ENCODE assay signal across 8 mouse cellular contexts in genomic region chr3:153943901-153944334, GRCm38 (mm10). TPM values are rescaled to one million over a fixed set of nuclear protein-coding genes. Genes with fewer than 3 reads are reported as not detected.
DNase-seq lines count a peak whose midpoint lies in the region; ATAC-seq and TF ChIP-seq lines count a peak whose summit lies in the region.

No protein-coding gene starts in this region.

- intact Hi-C loops in gastrocnemius, adult 2 months (cut with DNase I) = loop anchor here (1.0 kb wide), 1 partner anchor 32 kb away; no protein-coding TSS in a partner anchor

- peak overlapping the region; percentile 98 for H3K4me3 ChIP-seq in gastrocnemius, adult 2 months
- peak overlapping the region; percentile 57 for H3K4me3 ChIP-seq in embryonic facial prominence, embryonic 11.5 days (ENCODE audit: low read depth, low read length)
- H3K4me3 ChIP-seq in intestine, postnatal 0 days (ENCODE audit: low read depth, low read length) = peak overlapping the region; percentile 84
- peak overlapping the region; percentile 63 for H3K4me3 ChIP-seq in myocyte

- no peak for TF ChIP-seq CTCF in gastrocnemius, adult 2 months (IDR thresholded peaks at IDR 0.05)
- TF ChIP-seq CTCF in intestine, postnatal 0 days (IDR thresholded peaks at IDR 0.05; ENCODE audit: low read depth) = no peak

- peak overlapping the region; percentile 56 for H3K4me2 ChIP-seq in embryonic facial prominence, embryonic 11.5 days (ENCODE audit: low read depth, low read length)
- H3K4me2 ChIP-seq in intestine, postnatal 0 days (replicated peaks; ENCODE audit: low read depth) = peak overlapping the region; percentile 77
- peak overlapping the region; percentile 86 for H3K4me2 ChIP-seq in myocyte (ENCODE audit: low read depth)

- no peaks in the 10 kb centered on the region for H3K27me3 ChIP-seq in embryonic facial prominence, embryonic 11.5 days (ENCODE audit: control insufficient read depth, insufficient read depth, low read length)
- no peaks in the 10 kb centered on the region for H3K27me3 ChIP-seq in intestine, postnatal 0 days (replicated peaks; ENCODE audit: control insufficient read depth, insufficient read depth, low read length)
- no peaks in the 10 kb centered on the region for H3K27me3 ChIP-seq in myocyte (ENCODE audit: control insufficient read depth, insufficient read depth, insufficient read length)

- peak overlapping the region; percentile 29 for H3ac ChIP-seq in myocyte (ENCODE audit: control insufficient read depth, insufficient read length)

- H3K79me2 ChIP-seq in myocyte (ENCODE audit: control insufficient read depth, insufficient read depth) = peaks cover 13% of the 10 kb centered on the region

- peak overlapping the region; percentile 67 for H3K9ac ChIP-seq in embryonic facial prominence, embryonic 11.5 days (replicated peaks; ENCODE audit: low read length)
- H3K9ac ChIP-seq in intestine, postnatal 0 days (ENCODE audit: low read depth, low read length) = peak overlapping the region; percentile 69

- no peaks in the 10 kb centered on the region; the same call in none of the 2 replicates for H3K4me1 ChIP-seq in embryonic facial prominence, embryonic 11.5 days (ENCODE audit: control insufficient read depth, insufficient read depth, low read length)
- 0 out of 2 replicates have a peak, but pooled peaks cover 3% of the 10 kb centered on the region for H3K4me1 ChIP-seq in intestine, postnatal 0 days (replicated peaks; ENCODE audit: control insufficient read depth, insufficient read depth, low read length)

- TF ChIP-seq POLR2A in myocyte (IDR thresholded peaks at IDR 0.05; ENCODE audit: insufficient read length, low read depth) = no peak

- H3K9me3 ChIP-seq in embryonic facial prominence, embryonic 11.5 days (replicated peaks; ENCODE audit: control insufficient read depth, low read length) = no peaks in the 10 kb centered on the region
- no peaks in the 10 kb centered on the region for H3K9me3 ChIP-seq in intestine, postnatal 0 days (ENCODE audit: control insufficient read depth)

- no peak for DNase-seq in gastrocnemius, adult 2 months
- DNase-seq in gastrocnemius, postnatal 10 days = no peak
- DNase-seq in 3T3-L1 (ENCODE audit: low read depth, low spot score) = peak; percentile 63
- peak; percentile 34 for DNase-seq in embryonic facial prominence, embryonic 11.5 days (ENCODE audit: low spot score)
- DNase-seq in right cerebral cortex, postnatal 25 days = no peak
- no peak for DNase-seq in lung, postnatal 4 days

- H3K27ac ChIP-seq in gastrocnemius, adult 2 months = peak overlapping the region; percentile 96
- H3K27ac ChIP-seq in embryonic facial prominence, embryonic 11.5 days (replicated peaks; ENCODE audit: low read depth, low read length) = peak overlapping the region; percentile 44
- peak overlapping the region; percentile 88 for H3K27ac ChIP-seq in intestine, postnatal 0 days (ENCODE audit: low read depth, low read length)

- H3K36me3 ChIP-seq in embryonic facial prominence, embryonic 11.5 days (replicated peaks; ENCODE audit: control insufficient read depth, insufficient read depth, low read depth, low read length) = no peaks in the 10 kb centered on the region
- peaks cover 14% of the 10 kb centered on the region; the same call in 1 of the 2 replicates for H3K36me3 ChIP-seq in intestine, postnatal 0 days (ENCODE audit: control insufficient read depth, insufficient read depth)
- no peaks in the 10 kb centered on the region for H3K36me3 ChIP-seq in myocyte (ENCODE audit: control insufficient read depth, insufficient read depth)

- ATAC-seq in embryonic facial prominence, embryonic 11.5 days (replicated peaks; ENCODE audit: insufficient number of reproducible peaks, low FRiP score, low TSS enrichment, low read depth) = no peak; the same call in 1 of the 2 replicates
- ATAC-seq in intestine, postnatal 0 days = peak; percentile 69

- WGBS in embryonic facial prominence, embryonic 11.5 days = under 1% methylated on average over 19 of the region's 19 CpGs
- WGBS in intestine, postnatal 0 days = under 1% methylated on average over 19 of the region's 19 CpGs

TF ChIP-seq in myocyte, 11 proteins besides CTCF, POLR2A, EP300 and RAD21:
- no peak for TF ChIP-seq TCF3 (IDR thresholded peaks at IDR 0.05; ENCODE audit: insufficient read length, low read depth)

RNA-seq across cellular contexts. Expression of gene Acadm, which starts 0.5 kb away (rescaled TPM):
- 100 to 1,000 TPM; 288 to 531 TPM for total RNA-seq in gastrocnemius, adult 2 months (2021)
- total RNA-seq in gastrocnemius, postnatal 10 days (2021) = 100 to 1,000 TPM; 248 to 275 TPM
- polyA plus RNA-seq in embryonic facial prominence, embryonic 11.5 days (2014; fragmentation: Nextera tagmentation; extraction: Ambion mirVana) = 51.1 and 55.3 TPM in 2 replicates
- 148 and 153 TPM in 2 replicates for polyA plus RNA-seq in intestine, postnatal 0 days (2015; fragmentation: Nextera tagmentation; extraction: Ambion mirVana)
- 36.8 TPM for polyA plus RNA-seq in myocyte (2012; fragmentation: generic; extraction: Trizol)

RNA-seq across cellular contexts. Expression of gene Slc44a5, which starts 29.3 kb away (rescaled TPM):
- under 1 TPM in 1 of 2 experiments, not detected in 1; 0.17 TPM for total RNA-seq in gastrocnemius, adult 2 months (2021)
- total RNA-seq in gastrocnemius, postnatal 10 days (2021) = 1 to 10 TPM in 1 of 2 experiments, under 1 TPM in 1; 0.78 to 1.4 TPM
- polyA plus RNA-seq in embryonic facial prominence, embryonic 11.5 days (2014; fragmentation: Nextera tagmentation; extraction: Ambion mirVana) = 1.3 and 2.1 TPM in 2 replicates
- 0.43 and 0.51 TPM in 2 replicates for polyA plus RNA-seq in intestine, postnatal 0 days (2015; fragmentation: Nextera tagmentation; extraction: Ambion mirVana)
- not detected for polyA plus RNA-seq in myocyte (2012; fragmentation: generic; extraction: Trizol)

RNA-seq across cellular contexts. Expression of gene Rabggtb, which starts 31.1 kb away (rescaled TPM):
- total RNA-seq in gastrocnemius, adult 2 months (2021) = 10 to 100 TPM; 63.7 to 65.2 TPM
- total RNA-seq in gastrocnemius, postnatal 10 days (2021) = 10 to 100 TPM; 67.0 to 72.3 TPM
- polyA plus RNA-seq in embryonic facial prominence, embryonic 11.5 days (2014; fragmentation: Nextera tagmentation; extraction: Ambion mirVana) = 44.3 and 48.9 TPM in 2 replicates
- polyA plus RNA-seq in intestine, postnatal 0 days (2015; fragmentation: Nextera tagmentation; extraction: Ambion mirVana) = 36.3 and 36.7 TPM in 2 replicates
- 70.5 TPM for polyA plus RNA-seq in myocyte (2012; fragmentation: generic; extraction: Trizol)

RNA-seq across cellular contexts. Expression of gene Msh4, which starts 38.0 kb away (rescaled TPM):
- under 1 TPM in 1 of 2 experiments, not detected in 1; 0.10 TPM for total RNA-seq in gastrocnemius, adult 2 months (2021)
- under 1 TPM; 0.16 to 0.25 TPM for total RNA-seq in gastrocnemius, postnatal 10 days (2021)
- polyA plus RNA-seq in embryonic facial prominence, embryonic 11.5 days (2014; fragmentation: Nextera tagmentation; extraction: Ambion mirVana) = 0.06 TPM in 1 of 2 replicates, not detected in the other
- 0.04 and 0.05 TPM in 2 replicates for polyA plus RNA-seq in intestine, postnatal 0 days (2015; fragmentation: Nextera tagmentation; extraction: Ambion mirVana)
- 0.02 TPM for polyA plus RNA-seq in myocyte (2012; fragmentation: generic; extraction: Trizol)

Comparison
In these comparisons a context has a peak if more than half of its experiments do, and no peak if none do; other contexts are left out.
1. DNase-seq: peak in 3T3-L1 (single experiment) and embryonic facial prominence, embryonic 11.5 days (single experiment); none in gastrocnemius, adult 2 months (single experiment), gastrocnemius, postnatal 10 days (single experiment), right cerebral cortex, postnatal 25 days (single experiment) and lung, postnatal 4 days (0 of 2).
2. H3K27ac ChIP-seq: peak in every context shown above with its lines; median percentile 96 in gastrocnemius, adult 2 months; 88 in intestine, postnatal 0 days; 44 in embryonic facial prominence, embryonic 11.5 days.
3. Peak in every context shown above with its lines, with median percentiles within 50 percentile points of each other: H3K4me3 ChIP-seq and H3K4me2 ChIP-seq.